Mouse (Mus musculus) E14TG2a.4 (cell line): Measurements from ENCODE around the gene C77080.
A peak's percentile ranks its signal among the peaks of the same experiment; 100 is the strongest.
"Not testable (repeated sequence)": the region's sequence is repeated elsewhere in the genome, so short reads cannot be mapped to it uniquely, and the experiment has no call there.

Experiments used
- H3K27me3 ChIP-seq: 2 replicates; pipeline ENCODE4 v1.6.1; 2014; ENCODE audit warnings: low read length, control low read depth; ENCODE audit not compliant: insufficient read depth
- H3K36me3 ChIP-seq: 2 replicates; pipeline ENCODE4 v1.6.1; 2014; ENCODE audit warnings: low read length, control low read depth; ENCODE audit not compliant: insufficient read depth
- H3K4me1 ChIP-seq: replicated peaks from 2 replicates; pipeline ENCODE4 v1.6.1; 2014; ENCODE audit warnings: low read depth, low read length, control low read depth
- H3K4me3 ChIP-seq: replicated peaks from 2 replicates; pipeline ENCODE4 v1.5.1; 2014; ENCODE audit warnings: mild to moderate bottlenecking, low read length
- H3K9me3 ChIP-seq: 2 replicates; pipeline ENCODE4 v1.6.1; 2014; ENCODE audit warnings: low read length, control low read depth
- CTCF ChIP-seq: conservative IDR thresholded peaks from 2 replicates; pipeline ENCODE4 v1.5.1; 2014; ENCODE audit warnings: low read length
- NANOG ChIP-seq: IDR thresholded peaks from 2 replicates; pipeline ENCODE4 v1.6.1; 2014; ENCODE audit warnings: borderline replicate concordance, low read length, mixed read lengths
- POU5F1 ChIP-seq: IDR thresholded peaks from 2 replicates; pipeline ENCODE4 v1.6.1; 2014; ENCODE audit warnings: low read length, borderline replicate concordance

C77080 gene

GRCm38 (mm10) chr4:129222019-129222925, 38.9 kb downstream of the C77080 start:
- Histone ChIP-seq H3K4me3 (peak overlapping the region; percentile 79), H3K9me3 (no peaks in the 10 kb centered on the region), H3K4me1 (peaks cover 100% of the 10 kb centered on the region), H3K36me3 (peaks cover 88% of the 10 kb centered on the region), H3K27me3 (no peaks in the 10 kb centered on the region)
- TF ChIP-seq NANOG (no peak), CTCF (no peak), POU5F1 (no peak)

DNA sequence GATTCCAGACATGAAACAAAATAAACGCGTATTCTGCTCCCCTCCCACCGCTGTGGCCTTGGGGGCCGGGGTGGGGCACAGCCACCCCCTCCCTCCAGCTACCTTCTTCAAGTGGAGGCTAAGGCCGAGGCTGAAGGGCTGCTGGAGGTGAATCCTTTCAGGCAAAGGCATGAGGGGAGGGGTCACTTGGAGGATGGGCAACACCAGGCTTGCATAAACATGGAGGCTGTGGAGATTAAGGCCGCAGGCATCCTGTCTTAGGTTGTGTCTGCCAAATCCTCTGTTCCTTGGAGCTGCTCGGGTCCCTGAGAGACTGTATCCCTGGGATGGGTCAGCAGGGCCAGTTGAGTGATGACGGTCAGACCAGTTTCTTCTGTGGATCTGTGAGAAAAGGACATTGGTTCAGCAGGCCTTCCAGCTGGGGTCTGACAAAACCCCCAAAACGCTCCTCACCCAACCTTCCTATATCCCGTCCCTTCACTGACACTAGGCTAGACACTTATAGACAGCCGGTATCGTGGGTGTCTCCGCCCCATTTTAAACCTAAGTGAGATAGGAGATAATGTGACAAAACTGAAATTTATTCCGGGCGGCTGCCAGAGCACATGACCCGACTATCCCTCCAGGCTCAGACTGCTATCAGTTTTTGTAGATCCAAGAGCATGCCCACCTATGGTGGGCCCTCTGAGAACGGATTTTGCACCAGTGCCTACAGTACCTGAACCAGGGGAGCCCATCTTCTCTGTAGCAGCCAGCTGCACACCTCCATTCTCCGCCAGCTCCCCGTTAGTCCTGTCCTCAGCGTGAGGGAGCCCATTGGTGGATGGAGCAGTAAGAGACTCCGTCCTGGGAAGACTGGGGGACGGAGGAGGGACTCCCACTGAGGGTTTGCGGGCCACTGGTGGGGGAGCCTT, 39.9 kb downstream of the C77080 start:
- no peaks in the 10 kb centered on the region for H3K27me3 ChIP-seq
- TF ChIP-seq CTCF (no peak), POU5F1 (no peak), NANOG (no peak)
- H3K9me3 ChIP-seq, result no peaks in the 10 kb centered on the region
- H3K4me3 ChIP-seq, result peak overlapping the region; percentile 79
- peaks cover 100% of the 10 kb centered on the region for H3K4me1 ChIP-seq
- peaks cover 97% of the 10 kb centered on the region for H3K36me3 ChIP-seq

DNA sequence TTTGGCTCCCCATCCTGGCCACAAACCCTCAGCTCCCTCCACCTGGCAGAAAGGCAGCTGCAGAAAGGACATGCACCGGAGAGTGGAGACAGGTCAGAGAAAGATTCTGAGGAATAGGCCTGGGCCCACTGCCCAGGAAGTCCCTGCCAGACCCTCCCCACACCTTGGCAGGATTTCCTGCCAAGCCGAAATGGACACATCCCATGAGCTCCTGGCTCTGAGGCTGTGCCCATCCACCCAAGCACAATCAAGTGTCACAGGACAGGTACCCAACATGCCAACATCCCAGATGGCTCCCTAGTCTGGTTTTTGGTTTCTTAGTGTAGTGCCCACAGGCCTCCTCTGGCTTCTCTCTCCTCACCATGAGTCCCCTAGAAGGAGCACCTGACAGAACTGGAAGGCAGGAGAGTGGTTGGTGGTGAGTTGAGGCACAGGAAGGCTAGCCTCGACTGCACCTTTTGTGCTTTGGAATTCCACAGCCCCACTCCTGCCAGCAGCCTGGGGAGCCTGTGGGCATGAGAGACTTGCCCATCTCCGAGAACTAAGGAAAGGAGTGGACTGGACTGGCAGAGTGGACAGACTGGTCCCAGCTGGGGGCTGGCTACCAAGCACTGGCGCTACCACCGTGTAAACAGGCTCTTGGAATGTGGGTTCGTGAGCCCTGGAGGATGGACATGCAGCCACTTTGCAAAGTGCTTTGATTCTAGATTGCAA, 40.7 kb downstream of the C77080 start:
- TF ChIP-seq CTCF (no peak), NANOG (no peak), POU5F1 (no peak)
- H3K4me3 ChIP-seq, result peak overlapping the region; percentile 79
- H3K36me3 ChIP-seq, result peaks cover 98% of the 10 kb centered on the region
- no peaks in the 10 kb centered on the region for H3K9me3 ChIP-seq
- peaks cover 98% of the 10 kb centered on the region for H3K4me1 ChIP-seq
- H3K27me3 ChIP-seq, result no peaks in the 10 kb centered on the region

DNA sequence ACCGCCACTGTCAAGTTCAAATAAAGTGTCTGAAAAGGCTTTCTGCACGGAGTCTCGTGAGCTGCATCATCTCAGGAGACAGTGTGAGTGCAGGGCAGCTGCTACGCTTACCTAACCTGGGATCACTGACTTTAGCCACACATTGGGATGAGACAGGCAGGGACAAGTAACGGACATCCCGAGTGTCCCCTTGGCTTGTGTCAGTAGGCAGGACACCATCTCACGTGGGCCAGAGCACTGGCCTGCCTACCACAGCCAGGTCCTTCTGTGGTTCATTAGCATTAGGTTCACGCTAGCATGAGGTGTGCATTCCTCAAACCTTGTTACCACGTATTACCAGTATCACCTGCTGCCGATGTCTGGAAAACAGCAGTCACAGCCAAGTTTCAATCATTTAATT, 42.0 kb downstream of the C77080 start:
- no peaks in the 10 kb centered on the region for H3K9me3 ChIP-seq
- no peaks in the 10 kb centered on the region for H3K27me3 ChIP-seq
- peaks cover 96% of the 10 kb centered on the region for H3K4me1 ChIP-seq
- H3K36me3 ChIP-seq, result peaks cover 98% of the 10 kb centered on the region
- H3K4me3 ChIP-seq, result no peak overlapping the region; the same call in 1 of the 2 replicates
- TF ChIP-seq CTCF (no peak), POU5F1 (no peak), NANOG (no peak)

GRCm38 (mm10) chr4:129218569-129219175, 42.5 kb downstream of the C77080 start:
- TF ChIP-seq POU5F1 (no peak), NANOG (no peak), CTCF (no peak)
- Histone ChIP-seq H3K4me3 (no peak overlapping the region), H3K36me3 (peaks cover 98% of the 10 kb centered on the region), H3K4me1 (peaks cover 96% of the 10 kb centered on the region), H3K9me3 (no peaks in the 10 kb centered on the region), H3K27me3 (no peaks in the 10 kb centered on the region)

GRCm38 (mm10) chr4:129212486-129212885, 48.7 kb downstream of the C77080 start:
- peaks cover 53% of the 10 kb centered on the region for H3K4me1 ChIP-seq
- peaks cover 93% of the 10 kb centered on the region for H3K36me3 ChIP-seq
- H3K9me3 ChIP-seq, H3K4me3 ChIP-seq, H3K27me3 ChIP-seq: not testable (repeated sequence)
- peak; percentile 37 for TF ChIP-seq CTCF

- TF ChIP-seq NANOG (no peak), POU5F1 (no peak)
- peaks cover 42% of the 10 kb centered on the region for H3K4me1 ChIP-seq
- H3K9me3 ChIP-seq, result no peaks in the 10 kb centered on the region
- H3K27me3 ChIP-seq, result no peaks in the 10 kb centered on the region
- H3K4me3 ChIP-seq, result no peak overlapping the region
- H3K36me3 ChIP-seq, result peaks cover 93% of the 10 kb centered on the region
Observed at GRCm38 (mm10) chr4:129211461-129211860, 49.7 kb downstream of the C77080 start.

- no peaks in the 10 kb centered on the region for H3K27me3 ChIP-seq
- TF ChIP-seq NANOG (no peak), POU5F1 (no peak), CTCF (peak; percentile 55)
- H3K9me3 ChIP-seq, result no peaks in the 10 kb centered on the region
- H3K4me3 ChIP-seq, result no peak overlapping the region
- peaks cover 32% of the 10 kb centered on the region for H3K4me1 ChIP-seq
- H3K36me3 ChIP-seq, result peaks cover 93% of the 10 kb centered on the region
Observed at GRCm38 (mm10) chr4:129209504-129209903, 51.7 kb downstream of the C77080 start.
